Mouse (Mus musculus): ENCODE results near the gene Sh3bp1. TPM values are rescaled to one million over a fixed set of nuclear protein-coding genes. Genes with fewer than 3 reads are reported as not detected.
A peak's percentile ranks its signal among the peaks of the same experiment; 100 is the strongest.

The Sh3bp1 gene
- polyA plus RNA-seq, 1 experiment from 2014 or later, result 3.7 TPM

- ATAC-seq (ENCODE audit: low FRiP score), result no peak
- Histone ChIP-seq H3K27me3 (replicated peaks) (peaks cover 31% of the 10 kb centered on the region), H3K27ac (replicated peaks) (no peak overlapping the region), H3K36me3 (no peaks in the 10 kb centered on the region), H3K4me1 (peaks cover 24% of the 10 kb centered on the region), H3K4me3 (replicated peaks) (peak overlapping the region; percentile 60), H3K4me2 (peak overlapping the region; percentile 95), H3K9ac (replicated peaks) (peak overlapping the region; percentile 68), H3K9me3 (replicated peaks) (no peaks in the 10 kb centered on the region)
- 22% methylated on average over 18 of the region's 18 CpGs for WGBS
Measured at GRCm38 (mm10) chr15:78900585-78901421, 1.2 kb downstream of the Sh3bp1 start.

- Histone ChIP-seq H3K36me3 (no peaks in the 10 kb centered on the region), H3K4me2 (no peak overlapping the region), H3K27ac (replicated peaks) (no peak overlapping the region), H3K27me3 (replicated peaks) (peaks cover 31% of the 10 kb centered on the region), H3K9me3 (replicated peaks) (no peaks in the 10 kb centered on the region), H3K4me1 (peaks cover 21% of the 10 kb centered on the region), H3K9ac (replicated peaks) (no peak overlapping the region), H3K4me3 (replicated peaks) (no peak overlapping the region)
- no peak for ATAC-seq (ENCODE audit: low FRiP score)
- 43% methylated on average over 8 of the region's 8 CpGs for WGBS
Measured at GRCm38 (mm10) chr15:78901422-78901789, 1.8 kb downstream of the Sh3bp1 start.

- Histone ChIP-seq H3K27ac (replicated peaks) (no peak overlapping the region), H3K4me2 (no peak overlapping the region), H3K4me1 (peaks cover 21% of the 10 kb centered on the region), H3K9ac (replicated peaks) (no peak overlapping the region), H3K9me3 (replicated peaks) (no peaks in the 10 kb centered on the region), H3K4me3 (replicated peaks) (no peak overlapping the region), H3K36me3 (no peaks in the 10 kb centered on the region), H3K27me3 (replicated peaks) (peaks cover 29% of the 10 kb centered on the region)
- 3% methylated on average over 2 of the region's 2 CpGs for WGBS
- peak; percentile 25; the same call in 1 of the 2 replicates for ATAC-seq (ENCODE audit: low FRiP score)
Measured at GRCm38 (mm10) chr15:78903243-78903642, 3.7 kb downstream of the Sh3bp1 start.

- Histone ChIP-seq H3K9ac (replicated peaks) (no peak overlapping the region), H3K36me3 (no peaks in the 10 kb centered on the region), H3K9me3 (replicated peaks) (no peaks in the 10 kb centered on the region), H3K4me1 (peaks cover 10% of the 10 kb centered on the region), H3K4me3 (replicated peaks) (no peak overlapping the region), H3K27ac (replicated peaks) (no peak overlapping the region), H3K4me2 (no peak overlapping the region), H3K27me3 (replicated peaks) (no peaks in the 10 kb centered on the region)
- no peak for ATAC-seq (ENCODE audit: low FRiP score)
- 80% methylated on average over 7 of the region's 7 CpGs for WGBS
Measured at GRCm38 (mm10) chr15:78908399-78908798, 8.8 kb downstream of the Sh3bp1 start.

- ATAC-seq (ENCODE audit: low FRiP score), result no peak
- 88% methylated on average over 8 of the region's 8 CpGs for WGBS
Measured at GRCm38 (mm10) chr15:78908982-78909381, 9.4 kb downstream of the Sh3bp1 start.

GRCm38 (mm10) chr15:78912040-78912439 is 12.5 kb downstream of the Sh3bp1 start:
- WGBS, result 34% methylated on average over 9 of the region's 9 CpGs
- Histone ChIP-seq H3K4me3 (replicated peaks) (no peak overlapping the region), H3K4me2 (no peak overlapping the region), H3K27ac (replicated peaks) (0 out of 2 replicates have a peak overlapping the region, but pooled peaks have one; percentile 5), H3K36me3 (no peaks in the 10 kb centered on the region), H3K9me3 (replicated peaks) (no peaks in the 10 kb centered on the region), H3K27me3 (replicated peaks) (no peaks in the 10 kb centered on the region), H3K9ac (replicated peaks) (no peak overlapping the region), H3K4me1 (peaks cover 36% of the 10 kb centered on the region)
- no peak for ATAC-seq (ENCODE audit: low FRiP score)

More at GRCm38 (mm10) chr15:78908982-78909381, 9.4 kb downstream of the Sh3bp1 start:
- Histone ChIP-seq H3K27me3 (replicated peaks) (no peaks in the 10 kb centered on the region), H3K4me1 (peaks cover 10% of the 10 kb centered on the region), H3K4me3 (replicated peaks) (no peak overlapping the region), H3K9me3 (replicated peaks) (no peaks in the 10 kb centered on the region), H3K36me3 (no peaks in the 10 kb centered on the region), H3K27ac (replicated peaks) (no peak overlapping the region), H3K4me2 (no peak overlapping the region), H3K9ac (replicated peaks) (no peak overlapping the region)

- Histone ChIP-seq H3K4me3 (replicated peaks) (peak within 1 kb of the TSS; percentile 78), H3K4me1 (peaks cover 49% of the 10 kb centered on the region), H3K27me3 (replicated peaks) (no peaks in the 10 kb centered on the region), H3K9me3 (replicated peaks) (no peaks in the 10 kb centered on the region), H3K4me2 (peak within 1 kb of the TSS; percentile 88), H3K9ac (replicated peaks) (peak within 1 kb of the TSS; percentile 80), H3K27ac (replicated peaks) (peak within 1 kb of the TSS; percentile 98), H3K36me3 (peaks cover 12% of the 10 kb centered on the region)
- peak; percentile 93 for ATAC-seq (ENCODE audit: low FRiP score)
- under 1% methylated on average over 51 of the region's 51 CpGs for whole genome bisulfite sequencing
Measured at GRCm38 (mm10) chr15:78913632-78914090, 14.1 kb downstream of the Sh3bp1 start, which contains the start of gene Pdxp. TSS of gene Pdxp (plus strand) at chr15:78913919.

GRCm38 (mm10) chr15:78914091-78914822 is 14.7 kb downstream of the Sh3bp1 start:
- WGBS, result under 1% methylated on average over 80 of the region's 87 CpGs

GRCm38 (mm10) chr15:78914823-78915659 is 15.5 kb downstream of the Sh3bp1 start:
- Histone ChIP-seq H3K27me3 (replicated peaks) (no peaks in the 10 kb centered on the region), H3K9me3 (replicated peaks) (no peaks in the 10 kb centered on the region), H3K4me2 (peak overlapping the region; percentile 88), H3K9ac (replicated peaks) (peak overlapping the region; percentile 80), H3K4me1 (peaks cover 49% of the 10 kb centered on the region), H3K27ac (replicated peaks) (peak overlapping the region; percentile 98), H3K4me3 (replicated peaks) (peak overlapping the region; percentile 78), H3K36me3 (peaks cover 23% of the 10 kb centered on the region)
- no peak for ATAC-seq (ENCODE audit: low FRiP score)
- 47% methylated on average over 8 of the region's 8 CpGs for WGBS

More at GRCm38 (mm10) chr15:78914091-78914822, 14.7 kb downstream of the Sh3bp1 start:
- no peaks in the 10 kb centered on the region for H3K9me3 ChIP-seq (replicated peaks)
- H3K9ac ChIP-seq (replicated peaks), result peak overlapping the region; percentile 80
- H3K27ac ChIP-seq (replicated peaks), result peak overlapping the region; percentile 98
- peak overlapping the region; percentile 78 for H3K4me3 ChIP-seq (replicated peaks)
- H3K27me3 ChIP-seq (replicated peaks), result no peaks in the 10 kb centered on the region
- H3K4me1 ChIP-seq, result peaks cover 49% of the 10 kb centered on the region
- peak overlapping the region; percentile 88 for H3K4me2 ChIP-seq
- peaks cover 16% of the 10 kb centered on the region for H3K36me3 ChIP-seq
- peak; percentile 80 for ATAC-seq (ENCODE audit: low FRiP score)

GRCm38 (mm10) chr15:78915660-78916017 is 16.1 kb downstream of the Sh3bp1 start:
- WGBS, result 6% methylated on average over 8 of the region's 8 CpGs
- peak; percentile 19; the same call in 1 of the 2 replicates for ATAC-seq (ENCODE audit: low FRiP score)
- Histone ChIP-seq H3K27me3 (replicated peaks) (no peaks in the 10 kb centered on the region), H3K4me1 (peaks cover 49% of the 10 kb centered on the region), H3K9ac (replicated peaks) (peak overlapping the region; percentile 80), H3K9me3 (replicated peaks) (no peaks in the 10 kb centered on the region), H3K27ac (replicated peaks) (peak overlapping the region; percentile 68), H3K4me3 (replicated peaks) (peak overlapping the region; percentile 78), H3K4me2 (peak overlapping the region; percentile 88), H3K36me3 (peaks cover 23% of the 10 kb centered on the region)

All from neural tube, embryonic 15.5 days (tissue).